Mouse (Mus musculus) splenic B cell, adult 2 months (primary cell): ENCODE measurements around the gene Eepd1.
"Not testable (repeated sequence)": the region's sequence is repeated elsewhere in the genome, so short reads cannot be mapped to it uniquely, and the experiment has no call there.

Experiments used
- DNase-seq: peaks from one replicate; pipeline ENCODE4 v3.0.0-alpha.2; 2011; ENCODE audit warnings: low read depth, low spot score
- H3K27me3 ChIP-seq: 2 replicates; pipeline ENCODE4 v1.6.1; 2012; ENCODE audit warnings: mild to moderate bottlenecking, low read length, moderate library complexity, mixed read lengths; ENCODE audit not compliant: control insufficient read depth, poor library complexity, insufficient read depth, severe bottlenecking
- H3K36me3 ChIP-seq: 2 replicates; pipeline ENCODE4 v1.6.1; 2012; ENCODE audit warnings: mild to moderate bottlenecking, low read length, moderate library complexity, mixed read lengths; ENCODE audit not compliant: control insufficient read depth, poor library complexity, insufficient read depth, severe bottlenecking

Eepd1 gene

DNA sequence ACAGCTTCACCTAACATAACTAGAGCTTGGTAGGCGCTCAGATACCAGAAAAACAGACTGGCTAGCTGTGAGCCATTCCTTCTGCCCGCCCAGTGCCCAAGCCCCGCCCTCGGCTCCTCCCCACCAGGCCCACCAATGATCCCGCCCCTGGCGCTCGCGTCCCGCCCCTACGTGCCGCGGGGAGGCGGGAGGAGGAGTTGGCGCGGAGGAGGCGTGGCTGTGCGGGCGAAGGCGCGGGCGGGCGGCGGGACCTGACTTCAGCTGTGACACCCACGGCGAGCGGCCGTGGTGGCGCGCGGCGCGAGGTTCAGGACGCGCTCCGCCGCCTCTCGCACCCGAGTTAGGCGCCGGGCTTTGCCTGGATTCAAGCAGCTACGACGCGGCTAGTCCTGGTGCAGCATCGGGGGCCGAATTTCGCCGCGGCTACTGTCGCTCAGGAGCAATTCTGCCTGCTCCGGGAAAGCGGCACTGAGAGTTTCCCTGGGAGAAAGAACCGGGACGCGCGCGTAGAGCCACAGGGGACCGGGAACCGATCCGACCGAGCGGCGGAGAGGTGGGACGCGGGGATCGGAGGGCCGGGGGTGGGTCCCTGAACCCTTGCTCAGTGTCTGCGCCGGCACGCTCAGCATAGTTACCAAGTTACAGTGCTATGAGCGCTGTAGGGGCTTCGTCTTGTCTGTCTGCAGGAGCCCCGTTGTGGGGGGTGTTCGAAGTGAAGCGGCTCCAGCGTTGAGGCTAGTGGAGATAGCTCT is at the start of gene Eepd1:
TSS of gene Eepd1 (plus strand) at position 204 of the 752 bp plus-strand sequence.
- no peaks in the 10 kb centered on the region for H3K27me3 ChIP-seq
- no peaks in the 10 kb centered on the region for H3K36me3 ChIP-seq
- peak; percentile 94 for DNase-seq

DNA sequence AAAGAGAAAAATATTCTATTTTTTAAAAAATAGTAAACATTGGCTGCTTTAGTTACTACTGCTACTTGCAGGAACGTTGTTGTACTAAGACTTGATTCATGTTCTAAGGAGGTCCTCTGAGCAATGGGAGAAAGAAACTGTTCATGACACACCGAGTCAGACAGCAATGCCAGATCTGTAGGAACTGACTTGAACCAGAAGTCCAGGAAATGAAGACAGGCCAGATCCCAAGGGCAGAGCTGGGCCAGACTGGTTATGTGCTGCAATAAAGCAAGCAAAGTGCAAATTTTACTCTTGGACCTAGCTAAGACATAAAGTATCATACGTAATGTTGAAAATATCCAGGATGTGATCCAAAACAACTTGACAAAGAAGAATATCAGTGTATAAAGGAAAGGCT is 42.5 kb upstream of the Eepd1 start:
- Histone ChIP-seq H3K27me3 (no peaks in the 10 kb centered on the region), H3K36me3 (no peaks in the 10 kb centered on the region)
- DNase-seq = no peak

DNA sequence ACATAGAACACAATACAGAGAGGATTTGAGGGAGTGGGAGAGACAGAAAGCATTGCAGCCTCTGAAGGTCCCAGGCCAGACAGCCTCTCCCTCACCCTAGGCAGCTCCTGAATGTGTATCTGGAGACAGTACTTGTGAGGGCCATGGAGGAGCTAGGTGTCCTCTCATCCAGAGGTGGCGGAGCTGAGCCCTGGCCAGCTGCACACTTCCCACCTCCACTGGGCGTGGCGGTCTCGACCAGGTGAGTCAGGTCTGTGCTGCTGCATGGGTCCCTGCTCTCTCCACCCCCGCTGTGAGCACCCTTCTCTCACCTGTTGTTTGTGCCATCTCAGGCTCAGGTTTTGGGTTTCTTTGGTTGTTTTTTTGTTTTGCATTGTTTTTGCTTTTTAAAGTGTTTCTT is 41.3 kb upstream of the Eepd1 start:
- not testable (repeated sequence) for H3K36me3 ChIP-seq, H3K27me3 ChIP-seq, DNase-seq

DNA sequence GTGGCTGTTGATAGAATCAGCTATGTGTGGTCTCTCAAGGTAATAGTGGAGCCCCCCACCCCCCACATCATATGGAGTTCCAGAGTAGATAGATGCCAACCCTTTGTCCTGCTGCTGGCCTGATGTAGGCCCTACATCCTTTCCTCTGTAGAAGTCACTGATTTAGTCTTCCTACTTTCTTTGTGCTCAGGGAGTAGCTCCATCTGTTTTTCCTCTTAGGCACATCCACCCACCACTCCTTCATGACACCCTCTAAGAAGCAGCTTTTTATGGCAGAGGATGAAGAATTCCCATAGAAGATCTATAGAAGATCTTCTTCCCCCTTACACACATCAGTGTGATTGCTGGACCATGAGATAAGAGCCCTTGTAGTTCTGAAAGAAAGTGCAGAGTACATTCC is 39.3 kb upstream of the Eepd1 start:
- Histone ChIP-seq H3K36me3 (no peaks in the 10 kb centered on the region), H3K27me3 (no peaks in the 10 kb centered on the region)
- DNase-seq = no peak

DNA sequence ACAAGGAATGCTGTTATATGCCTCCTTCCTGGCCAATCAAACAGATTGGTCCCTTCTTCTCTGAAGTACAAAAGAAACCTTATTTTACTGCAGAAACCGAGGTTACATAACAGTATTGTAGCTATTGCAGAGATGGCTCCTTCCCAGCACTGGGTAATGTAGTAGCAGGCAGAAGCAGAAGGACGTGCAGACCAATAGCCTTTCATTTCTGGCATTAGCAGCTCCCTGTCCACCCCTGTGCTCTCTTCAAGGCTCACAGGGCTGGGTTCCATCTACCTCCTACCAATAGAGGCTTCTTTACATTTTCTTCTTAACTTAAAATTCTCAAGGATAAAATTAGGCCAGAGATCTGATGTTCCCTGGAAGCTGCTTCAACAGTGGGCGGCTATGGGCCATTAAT is 38.3 kb upstream of the Eepd1 start:
- Histone ChIP-seq H3K36me3 (no peaks in the 10 kb centered on the region), H3K27me3 (no peaks in the 10 kb centered on the region)
- DNase-seq = no peak

DNA sequence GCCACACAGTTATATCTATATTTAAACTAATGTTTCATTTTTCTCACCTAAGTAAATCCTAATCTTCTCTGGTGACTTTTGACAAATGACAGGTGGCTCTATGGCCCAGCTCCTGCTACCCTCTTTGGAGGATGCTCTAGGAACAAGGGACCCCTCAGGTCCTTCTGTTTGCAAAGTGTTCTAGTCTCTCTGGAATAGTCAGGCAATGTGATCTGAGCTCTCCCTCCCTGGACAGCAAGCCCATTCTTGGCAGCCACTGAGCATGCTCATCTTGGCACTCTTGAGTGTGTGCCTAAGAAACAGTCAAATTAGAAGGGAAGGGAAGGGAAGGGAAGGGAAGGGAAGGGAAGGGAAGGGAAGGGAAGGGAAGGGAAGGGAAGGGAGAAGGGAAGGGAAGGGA is 37.8 kb upstream of the Eepd1 start:
- no peaks in the 10 kb centered on the region for H3K36me3 ChIP-seq
- H3K27me3 ChIP-seq = no peaks in the 10 kb centered on the region
- no peak for DNase-seq

DNA sequence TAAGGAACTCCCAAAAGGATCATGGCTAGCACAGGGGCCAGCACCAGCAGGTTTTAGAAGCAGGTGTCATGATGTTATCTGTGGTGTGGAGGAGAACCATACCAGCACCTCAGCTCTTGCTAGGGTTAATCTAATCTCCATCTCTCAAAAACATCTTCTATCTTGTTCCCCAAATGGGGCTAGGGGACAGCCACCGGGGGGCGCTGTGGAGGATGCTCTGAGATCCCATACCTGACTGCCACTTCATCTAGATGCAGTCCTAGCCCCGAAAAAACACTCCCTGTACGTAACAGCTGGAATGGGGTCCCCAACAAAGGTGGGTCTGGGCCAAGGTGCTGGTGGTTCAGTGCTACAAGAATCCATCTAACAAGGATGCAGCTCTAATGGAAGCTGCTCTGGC is 31.0 kb upstream of the Eepd1 start:
- H3K36me3 ChIP-seq = no peaks in the 10 kb centered on the region
- no peaks in the 10 kb centered on the region for H3K27me3 ChIP-seq
- no peak for DNase-seq

DNA sequence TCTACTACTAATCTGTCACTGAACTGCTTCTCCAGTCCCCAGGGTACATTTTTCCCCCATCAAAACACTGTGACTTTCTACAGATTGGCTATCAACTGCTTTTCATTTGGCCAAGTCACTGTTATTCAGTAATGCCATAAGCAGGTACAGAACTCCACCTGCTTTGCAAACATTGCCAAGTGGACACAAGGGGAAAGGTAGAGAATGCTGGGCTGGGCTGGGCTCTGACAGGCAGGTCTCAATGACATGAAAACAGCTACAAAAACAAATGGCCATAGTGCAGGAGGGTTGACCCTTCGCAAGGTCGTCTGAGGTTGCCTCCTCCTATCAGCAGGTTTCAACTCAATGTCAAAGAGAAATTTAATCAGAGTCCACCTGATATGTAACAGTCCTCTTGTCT is 26.3 kb upstream of the Eepd1 start:
- H3K36me3 ChIP-seq = no peaks in the 10 kb centered on the region
- DNase-seq = no peak
- no peaks in the 10 kb centered on the region for H3K27me3 ChIP-seq

DNA sequence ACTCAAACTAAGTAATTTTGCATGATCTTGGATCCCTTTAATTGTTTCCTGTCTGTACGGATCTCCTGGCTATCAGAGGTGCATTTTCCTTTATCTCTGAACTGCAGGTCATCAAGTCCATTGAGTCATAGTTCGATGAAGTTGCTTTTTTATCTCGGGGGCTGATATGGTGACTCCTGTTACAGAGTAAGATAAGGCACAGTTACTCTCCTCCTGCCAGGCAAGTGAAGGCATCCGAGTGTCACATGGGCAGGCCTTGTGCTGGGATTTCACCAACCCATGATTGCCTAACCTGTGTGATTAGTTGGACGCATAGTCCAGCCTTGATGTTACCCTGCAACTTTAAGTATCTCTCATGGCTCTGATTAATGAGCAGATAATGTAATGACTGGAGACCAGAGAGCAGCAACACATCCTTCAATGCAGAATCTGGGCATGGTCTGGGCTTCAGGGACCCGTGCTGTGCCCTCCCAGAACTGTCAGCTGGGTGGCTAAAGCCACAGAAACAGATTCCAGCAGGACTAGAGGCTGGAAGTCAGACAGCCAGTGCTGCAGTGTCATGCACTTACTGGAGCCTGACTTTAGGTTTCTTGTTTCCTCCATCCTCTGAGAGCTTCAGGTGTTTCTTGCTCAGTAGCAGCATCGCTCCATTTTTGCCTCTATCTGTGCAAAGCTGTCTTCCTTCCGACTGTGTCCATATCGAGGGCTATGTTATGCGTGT is 20.4 kb upstream of the Eepd1 start:
- Histone ChIP-seq H3K36me3 (no peaks in the 10 kb centered on the region), H3K27me3 (no peaks in the 10 kb centered on the region)
- no peak for DNase-seq

DNA sequence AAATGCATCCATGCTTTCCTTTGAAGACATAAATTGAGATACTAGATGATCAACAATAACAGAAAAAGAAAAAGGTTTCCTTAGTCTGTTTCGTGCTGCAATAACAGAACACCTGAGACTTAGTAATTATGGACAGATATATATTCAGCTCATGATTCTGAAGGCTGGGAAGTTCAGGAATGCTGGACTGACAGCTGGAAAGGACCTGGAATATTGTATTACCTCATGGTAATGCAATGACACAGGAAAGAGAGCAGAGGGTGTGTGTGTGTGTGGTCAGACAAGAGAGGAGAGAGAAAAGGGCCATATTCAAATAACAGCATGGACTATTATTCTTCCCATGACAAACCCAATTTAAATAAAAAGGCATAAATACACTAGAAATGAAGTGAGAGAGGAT is 17.0 kb upstream of the Eepd1 start:
- no peak for DNase-seq
- H3K36me3 ChIP-seq = no peaks in the 10 kb centered on the region

DNA sequence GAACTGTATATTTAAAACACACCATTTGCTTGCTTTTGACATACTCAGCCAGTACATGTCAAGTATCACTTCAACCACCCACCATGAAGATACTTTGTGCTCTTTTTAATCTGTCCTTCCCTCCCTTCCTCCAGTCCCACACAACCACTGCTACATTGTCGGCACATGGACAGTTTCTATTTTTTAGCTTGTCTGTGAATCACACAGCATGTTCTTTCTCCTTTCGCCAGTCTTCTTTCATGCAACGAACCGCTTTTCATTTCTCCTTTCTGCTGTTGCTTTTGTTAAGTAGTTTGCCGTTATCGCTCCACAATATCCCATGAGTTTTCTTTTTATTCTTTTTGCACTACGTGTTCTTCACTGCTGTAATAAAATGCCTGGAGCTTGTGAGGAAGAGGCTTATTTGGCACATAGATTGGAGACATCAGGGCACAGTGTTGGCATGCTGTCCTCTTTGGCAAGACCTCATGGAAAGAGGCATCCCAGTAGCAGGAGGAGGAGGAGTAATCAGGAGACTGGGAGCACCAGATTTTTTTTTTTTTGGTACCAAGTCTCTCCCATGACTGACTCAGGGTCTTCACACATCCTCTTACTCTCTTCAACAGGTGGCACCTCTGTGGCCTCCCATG is 1.8 kb upstream of the Eepd1 start:
- H3K27me3 ChIP-seq = no peaks in the 10 kb centered on the region
- no peaks in the 10 kb centered on the region for H3K36me3 ChIP-seq
- DNase-seq = no peak

More for the DNA sequence above, 17.0 kb upstream of the Eepd1 start:
- no peaks in the 10 kb centered on the region for H3K27me3 ChIP-seq

DNA sequence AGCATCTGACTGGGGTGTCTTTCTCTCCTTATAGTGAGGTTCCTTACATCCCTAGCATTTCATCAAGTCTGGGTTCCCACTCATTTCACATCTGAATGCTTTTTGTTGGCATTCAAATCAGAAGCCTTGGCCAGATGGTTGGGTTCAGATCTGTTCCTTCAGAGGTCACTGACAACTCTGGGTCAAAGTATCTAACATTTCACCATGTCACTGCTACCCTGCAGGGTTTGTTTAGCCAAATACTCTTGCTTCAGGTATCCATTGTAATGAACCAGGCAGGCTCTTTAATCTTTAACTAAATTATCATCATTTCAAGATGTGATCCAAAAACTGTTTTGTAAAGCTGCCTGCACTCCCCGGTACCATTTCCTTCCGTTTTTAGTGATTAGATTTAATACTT is 671 bp upstream of the Eepd1 start:
- no peak for DNase-seq
- H3K36me3 ChIP-seq = no peaks in the 10 kb centered on the region

DNA sequence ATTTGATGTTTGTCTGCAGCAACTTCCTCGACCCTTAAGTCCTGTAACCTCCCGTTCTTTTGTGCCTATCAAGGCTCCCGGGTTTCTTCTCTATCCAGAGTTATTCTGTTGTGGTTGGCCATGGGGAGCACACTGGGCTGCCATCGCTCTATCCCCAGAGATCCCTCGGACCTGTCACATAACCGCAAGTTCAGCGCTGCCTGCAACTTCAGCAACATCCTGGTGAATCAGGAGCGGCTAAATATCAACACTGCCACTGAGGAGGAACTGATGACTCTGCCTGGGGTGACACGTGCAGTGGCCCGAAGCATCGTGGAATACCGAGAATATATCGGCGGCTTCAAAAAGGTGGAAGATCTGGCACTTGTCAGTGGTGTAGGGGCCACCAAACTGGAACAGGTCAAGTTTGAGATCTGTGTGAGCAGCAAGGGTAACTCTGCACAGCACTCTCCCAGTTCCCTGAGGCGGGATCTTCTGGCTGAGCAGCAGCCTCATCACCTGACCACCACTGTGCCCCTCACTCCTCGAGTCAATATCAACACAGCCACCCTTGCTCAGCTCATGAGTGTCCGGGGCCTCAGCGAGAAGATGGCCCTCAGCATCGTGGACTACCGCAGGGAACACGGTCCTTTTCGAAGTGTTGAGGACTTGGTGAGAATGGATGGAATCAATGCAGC is 1.1 kb downstream of the Eepd1 start:
- Histone ChIP-seq H3K27me3 (no peaks in the 10 kb centered on the region), H3K36me3 (no peaks in the 10 kb centered on the region)
- peak; percentile 17 for DNase-seq

More for the DNA sequence above, 671 bp upstream of the Eepd1 start:
- no peaks in the 10 kb centered on the region for H3K27me3 ChIP-seq

DNA sequence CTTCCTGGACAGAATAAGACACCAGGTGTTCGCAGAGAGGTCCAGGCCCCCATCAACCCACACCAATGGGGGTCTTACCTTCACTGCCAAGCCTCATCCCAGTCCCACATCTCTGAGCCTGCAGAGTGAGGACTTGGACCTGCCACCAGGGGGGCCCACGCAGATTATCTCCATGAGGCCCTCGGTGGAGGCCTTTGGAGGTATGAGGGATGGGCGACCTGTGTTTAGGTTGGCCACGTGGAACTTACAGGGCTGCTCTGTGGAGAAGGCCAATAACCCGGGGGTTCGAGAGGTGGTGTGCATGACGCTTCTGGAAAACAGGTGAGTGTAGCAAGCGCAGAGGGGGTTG is 1.6 kb downstream of the Eepd1 start:
- DNase-seq = peak; percentile 8
- Histone ChIP-seq H3K27me3 (no peaks in the 10 kb centered on the region), H3K36me3 (no peaks in the 10 kb centered on the region)
